Mouse (Mus musculus) NIH3T3 (cell line): ENCODE data around the gene Prmt1.

ENCODE experiments used
- DNase-seq: peaks from one replicate; pipeline ENCODE4 v3.0.0-alpha.2; 2012; ENCODE audit warnings: low read depth

Gene Prmt1

GRCm38 (mm10) chr7:44978300-44978699 is 8.1 kb downstream of the Prmt1 start:
- DNase-seq: no peak

- no peak for DNase-seq
Measured at GRCm38 (mm10) chr7:44975117-44975419, 11.3 kb downstream of the Prmt1 start.

GRCm38 (mm10) chr7:44974383-44975116 is 11.8 kb downstream of the Prmt1 start, which contains the start of gene Cpt1c:
TSS of gene Cpt1c (minus strand) at chr7:44974851.
- peak; percentile 86 for DNase-seq

GRCm38 (mm10) chr7:44973415-44974130 is 12.8 kb downstream of the Prmt1 start:
- no peak for DNase-seq

- DNase-seq: no peak
Measured at GRCm38 (mm10) chr7:44971142-44971541, 15.2 kb downstream of the Prmt1 start.

- DNase-seq: peak; percentile 32
Measured at GRCm38 (mm10) chr7:44970231-44970691, 16.1 kb downstream of the Prmt1 start.

GRCm38 (mm10) chr7:44966638-44967037 is 19.7 kb downstream of the Prmt1 start:
- DNase-seq: no peak

- no peak for DNase-seq
Measured at GRCm38 (mm10) chr7:44965975-44966374, 20.4 kb downstream of the Prmt1 start.

- no peak for DNase-seq
Measured at GRCm38 (mm10) chr7:44964990-44965389, 21.4 kb downstream of the Prmt1 start.

- no peak for DNase-seq
Measured at GRCm38 (mm10) chr7:44962831-44963230, 23.5 kb downstream of the Prmt1 start.

- DNase-seq: no peak
Measured at GRCm38 (mm10) chr7:44962337-44962736, 24.0 kb downstream of the Prmt1 start.

- no peak for DNase-seq
Measured at GRCm38 (mm10) chr7:44960512-44960910, 25.9 kb downstream of the Prmt1 start.

GRCm38 (mm10) chr7:44959874-44960511 is 26.4 kb downstream of the Prmt1 start:
- no peak for DNase-seq

- no peak for DNase-seq
Measured at GRCm38 (mm10) chr7:44959281-44959680, 27.1 kb downstream of the Prmt1 start.

GRCm38 (mm10) chr7:44958208-44958607 is 28.2 kb downstream of the Prmt1 start:
- peak; percentile 85 for DNase-seq

- DNase-seq: no peak
Measured at GRCm38 (mm10) chr7:44957183-44957835, 29.1 kb downstream of the Prmt1 start.

- DNase-seq: no peak
Measured at GRCm38 (mm10) chr7:44956266-44956665, 30.1 kb downstream of the Prmt1 start.

- peak; percentile 66 for DNase-seq
Measured at GRCm38 (mm10) chr7:44955628-44956027, 30.7 kb downstream of the Prmt1 start.

GRCm38 (mm10) chr7:44954091-44954885 is 32.1 kb downstream of the Prmt1 start:
- peak; percentile 86 for DNase-seq

GRCm38 (mm10) chr7:44953561-44953960 is 32.8 kb downstream of the Prmt1 start:
- no peak for DNase-seq

GRCm38 (mm10) chr7:44952611-44953306 is 33.6 kb downstream of the Prmt1 start:
- DNase-seq: peak; percentile 99
